Mouse (Mus musculus) embryo, embryonic 10 days (tissue): ENCODE results near the gene Arhgap22.

Experiments
- DNase-seq: peaks from one replicate; pipeline ENCODE4 v3.0.0-alpha.2; 2015; ENCODE audit warnings: low spot score

Gene Arhgap22

GRCm38 (mm10) chr14:33370056-33370455, 156.2 kb downstream of the Arhgap22 start:
- peak; percentile 64 for DNase-seq

- DNase-seq: peak; percentile 83
Measured at GRCm38 (mm10) chr14:33371248-33371647, 157.4 kb downstream of the Arhgap22 start.

- DNase-seq: no peak
Measured at GRCm38 (mm10) chr14:33373271-33373670, 159.4 kb downstream of the Arhgap22 start.

- no peak for DNase-seq
Measured at GRCm38 (mm10) chr14:33374089-33374488, 160.3 kb downstream of the Arhgap22 start.

GRCm38 (mm10) chr14:33377211-33377610, 163.4 kb downstream of the Arhgap22 start:
- no peak for DNase-seq

GRCm38 (mm10) chr14:33378723-33379122, 164.9 kb downstream of the Arhgap22 start:
- no peak for DNase-seq

GRCm38 (mm10) chr14:33380830-33381457, 167.1 kb downstream of the Arhgap22 start:
- no peak for DNase-seq

GRCm38 (mm10) chr14:33398065-33398860, 184.4 kb downstream of the Arhgap22 start:
- no peak for DNase-seq

- no peak for DNase-seq
Measured at GRCm38 (mm10) chr14:33400019-33400418, 186.2 kb downstream of the Arhgap22 start.

- DNase-seq: peak; percentile 17
Measured at GRCm38 (mm10) chr14:33402331-33402730, 188.5 kb downstream of the Arhgap22 start.

GRCm38 (mm10) chr14:33415746-33416145, 201.9 kb downstream of the Arhgap22 start:
- no peak for DNase-seq

- DNase-seq: no peak
Measured at GRCm38 (mm10) chr14:33418311-33418909, 204.6 kb downstream of the Arhgap22 start.
